Mouse (Mus musculus): ENCODE data around the gene Svs1.

- no peak for TF ChIP-seq CTCF (IDR thresholded peaks at IDR 0.05; ENCODE audit: low read depth)
- TF ChIP-seq EP300 (optimal IDR thresholded peaks at IDR 0.05): no peak
Observed at GRCm38 (mm10) chr6:48986444-48986990, at the start of gene Svs1.

Data from stomach, postnatal 0 days (tissue).